Mouse (Mus musculus) G1E (cell line): Measurements from ENCODE around the gene Rab7.

Experiments
- CTCF ChIP-seq: IDR thresholded peaks from 2 replicates; pipeline ENCODE4 v1.5.1; 2012; ENCODE audit warnings: low read depth, low read length, inconsistent platforms, mixed read lengths
- GATA1 ChIP-seq: IDR thresholded peaks from 2 replicates; pipeline ENCODE4 v1.6.1; 2012; ENCODE audit warnings: borderline replicate concordance, low read length, inconsistent platforms, mixed read lengths
- GATA2 ChIP-seq: IDR thresholded peaks from 2 replicates; pipeline ENCODE4 v1.6.1; 2012; ENCODE audit warnings: low read depth, low read length, inconsistent platforms, borderline replicate concordance
- TAL1 ChIP-seq: conservative IDR thresholded peaks from 2 replicates; pipeline ENCODE4 v1.6.1; 2012; ENCODE audit warnings: low read depth, low read length, inconsistent platforms, mixed read lengths

GRCm38 (mm10) chr6:88041221-88041620 is 3.8 kb downstream of the Rab7 start:
- TF ChIP-seq CTCF (no peak), GATA2 (no peak), GATA1 (no peak), TAL1 (no peak)
